Mouse (Mus musculus) thymus, postnatal 14 days (tissue): ENCODE measurements around the gene Zfp280d.

Experiments used
- DNase-seq: peaks from one replicate; pipeline ENCODE4 v3.0.0; 2021

Gene Zfp280d

GRCm38 (mm10) chr9:72274677-72275076, at the start of gene Zfp280d:
TSS of gene Zfp280d (plus strand) at chr9:72274860.
- peak; percentile 96 for DNase-seq

GRCm38 (mm10) chr9:72226536-72226935, 48.1 kb upstream of the Zfp280d start:
- DNase-seq: no peak

DNA sequence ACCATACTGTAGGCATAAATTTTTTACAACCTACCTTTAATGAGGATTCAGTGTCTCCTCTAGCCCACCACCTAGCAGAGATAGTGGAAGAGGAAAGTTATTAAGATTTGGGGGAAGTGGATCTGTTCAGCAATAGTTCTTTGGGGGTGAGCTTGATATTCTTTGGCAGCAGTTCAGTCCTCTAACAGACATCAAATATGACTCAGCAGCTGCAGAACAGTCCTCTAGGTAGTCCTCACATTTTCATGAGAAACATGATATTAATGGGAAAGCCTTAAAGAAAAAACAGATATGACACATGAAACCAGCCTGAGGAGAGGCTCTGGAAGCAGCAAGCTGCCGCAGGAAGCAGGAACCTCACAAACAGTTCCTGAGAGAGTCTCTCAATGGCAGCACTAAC, 22.0 kb upstream of the Zfp280d start:
- DNase-seq: no peak

- no peak for DNase-seq
Observed at GRCm38 (mm10) chr9:72255227-72255626, 19.4 kb upstream of the Zfp280d start.

- no peak for DNase-seq
Observed at GRCm38 (mm10) chr9:72256646-72257045, 18.0 kb upstream of the Zfp280d start.

DNA sequence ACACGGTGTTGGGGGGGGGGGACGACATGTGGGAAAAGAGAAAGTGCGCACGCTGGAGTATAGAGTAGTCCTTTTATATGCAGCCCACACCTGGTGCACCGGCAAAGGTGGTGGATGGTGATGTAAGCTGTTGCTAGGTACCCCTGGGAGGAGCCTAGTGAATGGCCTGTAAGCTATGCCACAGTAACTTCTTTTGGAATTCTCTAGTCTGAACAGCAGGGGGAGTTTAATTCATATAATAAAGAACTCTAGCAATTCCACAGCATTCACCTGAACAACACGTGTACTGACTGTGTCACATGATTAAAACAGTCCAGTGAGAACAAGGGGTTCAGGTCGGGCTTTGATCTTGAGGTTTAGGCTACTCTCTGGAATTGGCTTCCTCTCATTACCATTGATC, 14.3 kb upstream of the Zfp280d start:
- peak; percentile 75 for DNase-seq

- DNase-seq: no peak
Observed at GRCm38 (mm10) chr9:72264859-72265258, 9.8 kb upstream of the Zfp280d start.

GRCm38 (mm10) chr9:72270146-72270545, 4.5 kb upstream of the Zfp280d start:
- DNase-seq: no peak

- DNase-seq: no peak
Observed at GRCm38 (mm10) chr9:72273646-72274410, 832 bp upstream of the Zfp280d start.

DNA sequence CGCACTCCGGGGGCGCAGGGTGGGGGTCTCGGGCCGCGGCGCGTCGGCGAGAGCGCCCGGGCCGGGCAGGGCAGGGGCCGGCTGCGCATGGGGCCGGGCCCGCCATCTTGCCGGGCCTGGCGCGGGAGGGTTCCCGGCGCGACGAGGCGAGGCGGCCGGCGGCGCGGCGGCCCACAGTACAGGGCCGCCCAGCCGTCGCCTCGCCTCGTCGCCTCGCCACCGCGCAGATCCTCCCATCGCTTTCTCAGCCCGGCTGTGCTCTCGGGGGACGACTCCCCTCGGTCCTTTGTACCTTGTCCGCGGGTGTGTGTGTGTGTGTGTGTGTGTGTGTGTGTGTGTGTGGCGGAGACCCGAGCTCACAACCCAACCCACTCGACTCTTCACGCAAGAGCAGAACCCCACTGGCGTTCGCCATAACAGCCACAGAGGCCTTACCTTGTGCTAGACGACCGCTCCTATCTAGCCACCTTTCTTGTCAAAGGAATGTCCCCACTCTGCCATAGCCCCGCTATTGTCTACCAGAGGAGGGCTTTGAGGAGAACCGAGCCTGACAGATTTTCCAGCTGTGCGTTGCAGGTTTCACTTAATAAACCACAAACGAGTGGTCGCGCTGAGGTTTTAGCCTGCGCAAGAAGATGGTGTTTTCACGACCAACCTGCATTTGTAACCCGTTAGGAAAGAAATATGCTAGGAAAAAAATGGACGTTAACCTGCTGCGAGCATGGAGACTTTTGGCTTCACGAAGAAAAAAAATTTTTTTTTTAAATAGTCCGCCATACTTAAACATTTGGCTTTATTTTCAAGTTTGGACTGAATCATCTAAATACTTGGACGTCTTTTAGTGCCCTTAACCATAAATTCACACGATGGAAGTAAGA, 680 bp downstream of the Zfp280d start:
- peak; percentile 70 for DNase-seq

- peak; percentile 25 for DNase-seq
Observed at GRCm38 (mm10) chr9:72275979-72276500, 1.4 kb downstream of the Zfp280d start.

GRCm38 (mm10) chr9:72276941-72277340, 2.3 kb downstream of the Zfp280d start:
- DNase-seq: no peak

- no peak for DNase-seq
Observed at GRCm38 (mm10) chr9:72279943-72280342, 5.3 kb downstream of the Zfp280d start.

DNA sequence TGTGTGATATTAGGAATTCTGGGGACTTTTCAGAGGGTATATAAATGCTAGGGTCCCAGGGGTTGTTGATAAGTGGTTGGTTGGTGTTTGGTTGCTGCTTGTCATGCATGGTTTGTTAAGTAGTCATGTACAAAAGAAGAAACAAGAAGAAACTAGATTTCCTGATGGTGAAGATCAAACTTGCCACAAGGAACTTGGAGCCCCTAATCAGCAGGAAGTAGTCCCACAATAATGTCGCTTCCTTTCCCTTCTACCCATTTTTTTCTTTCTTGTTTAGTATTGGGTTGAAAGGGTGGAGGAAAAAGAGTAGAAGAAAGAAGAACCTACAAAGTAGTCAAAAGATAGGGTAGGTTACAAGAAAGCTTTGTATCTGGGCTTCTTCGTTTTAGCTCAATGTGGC, 13.0 kb downstream of the Zfp280d start:
- DNase-seq: no peak

DNA sequence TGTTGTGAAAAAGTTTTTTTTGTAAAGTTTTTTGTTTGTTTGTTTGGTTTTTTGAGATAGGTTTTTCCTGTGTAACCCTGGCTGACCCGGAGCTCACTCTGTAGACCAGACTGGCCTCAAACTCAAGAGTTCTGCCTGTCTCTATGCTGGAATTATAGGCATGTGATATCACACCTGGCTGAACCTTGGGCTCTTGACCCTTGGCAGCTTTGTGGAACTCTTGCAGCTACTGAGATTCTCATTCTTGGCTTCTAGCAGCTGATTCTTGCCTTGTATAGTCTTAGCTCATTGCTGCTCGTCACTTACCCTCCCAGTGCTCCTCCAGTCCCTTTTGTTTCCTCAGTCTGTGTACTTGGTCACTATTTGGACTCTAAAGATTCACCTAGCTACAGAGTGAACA, 13.6 kb downstream of the Zfp280d start:
- no peak for DNase-seq

DNA sequence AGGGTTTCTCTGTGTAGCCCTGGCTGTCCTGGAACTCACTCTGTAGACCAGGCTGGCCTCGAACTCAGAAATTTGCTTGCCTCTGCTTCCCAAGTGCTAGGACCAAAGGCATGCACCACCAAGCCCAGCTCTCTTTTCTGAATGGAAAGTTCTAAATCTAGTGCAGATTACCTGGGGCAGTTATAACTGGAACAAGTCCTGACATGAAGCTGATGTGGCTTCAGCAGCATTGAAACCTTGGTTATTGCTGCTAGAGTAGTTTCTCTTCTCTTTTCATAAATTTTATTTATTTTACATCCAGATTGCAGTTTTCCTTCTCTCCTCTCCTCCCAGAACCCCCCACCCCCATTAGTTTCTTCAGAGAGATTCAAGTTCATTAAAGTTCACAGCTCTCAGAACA, 14.4 kb downstream of the Zfp280d start:
- no peak for DNase-seq

GRCm38 (mm10) chr9:72294076-72294475, 19.4 kb downstream of the Zfp280d start:
- DNase-seq: no peak

GRCm38 (mm10) chr9:72309765-72310164, 35.1 kb downstream of the Zfp280d start:
- no peak for DNase-seq

DNA sequence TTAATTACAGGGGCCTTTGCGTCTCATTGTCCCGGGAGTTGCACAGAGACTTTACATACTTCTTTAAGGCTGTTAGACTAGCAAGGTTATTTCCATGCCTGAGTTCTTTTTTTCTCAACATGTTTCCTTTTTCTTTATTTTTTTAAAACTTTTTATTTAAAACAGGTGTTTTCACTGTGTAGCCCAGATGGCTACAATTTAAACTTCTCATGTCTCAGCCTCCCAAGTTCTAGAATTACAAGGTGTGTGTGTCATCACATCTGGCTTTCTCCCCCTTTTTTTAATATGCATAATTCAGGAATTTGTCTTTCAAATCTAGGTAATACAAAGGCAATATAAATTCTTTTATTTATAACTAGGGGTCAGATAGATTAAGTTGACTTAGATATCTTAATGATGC, 58.6 kb downstream of the Zfp280d start:
- no peak for DNase-seq

- no peak for DNase-seq
Observed at GRCm38 (mm10) chr9:72336069-72336468, 61.4 kb downstream of the Zfp280d start.

DNA sequence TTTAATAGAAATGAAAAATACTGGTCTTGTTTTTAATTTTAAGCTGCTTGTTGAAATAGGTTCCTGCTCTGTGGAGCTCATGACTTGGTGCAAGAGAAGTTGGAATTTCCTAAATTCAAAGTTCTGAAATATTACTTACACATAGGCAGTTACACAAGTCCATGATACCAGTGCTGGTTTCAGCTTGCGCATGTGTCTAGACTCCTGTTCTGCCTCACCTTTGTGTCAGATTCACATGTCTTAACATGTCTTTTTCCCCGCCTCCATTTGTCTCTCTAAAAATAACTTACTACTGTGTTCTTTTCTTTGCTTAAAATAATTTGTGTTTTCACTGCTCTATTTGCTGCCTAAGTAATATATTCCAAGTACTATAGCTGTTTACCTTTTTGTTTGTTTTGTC, 64.5 kb downstream of the Zfp280d start:
- DNase-seq: no peak

DNA sequence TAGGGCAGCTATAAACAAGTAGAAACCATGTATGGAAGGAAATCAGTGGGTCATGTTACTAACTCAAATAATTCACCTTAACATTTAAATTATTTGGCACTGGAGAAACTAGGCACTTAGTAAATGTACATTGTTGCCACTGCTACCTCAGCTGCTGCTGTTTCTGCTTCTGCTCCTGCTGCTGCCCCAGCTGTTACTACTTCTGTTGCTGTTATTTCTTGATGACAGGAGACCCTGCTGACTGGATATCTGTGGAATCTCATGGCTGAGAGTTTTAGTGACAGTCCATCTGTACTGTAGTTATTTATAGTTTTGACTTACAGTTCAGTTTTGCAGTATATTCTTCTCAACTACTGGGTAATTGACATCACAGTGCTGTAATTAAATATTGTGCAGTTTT, 69.2 kb downstream of the Zfp280d start:
- DNase-seq: no peak

DNA sequence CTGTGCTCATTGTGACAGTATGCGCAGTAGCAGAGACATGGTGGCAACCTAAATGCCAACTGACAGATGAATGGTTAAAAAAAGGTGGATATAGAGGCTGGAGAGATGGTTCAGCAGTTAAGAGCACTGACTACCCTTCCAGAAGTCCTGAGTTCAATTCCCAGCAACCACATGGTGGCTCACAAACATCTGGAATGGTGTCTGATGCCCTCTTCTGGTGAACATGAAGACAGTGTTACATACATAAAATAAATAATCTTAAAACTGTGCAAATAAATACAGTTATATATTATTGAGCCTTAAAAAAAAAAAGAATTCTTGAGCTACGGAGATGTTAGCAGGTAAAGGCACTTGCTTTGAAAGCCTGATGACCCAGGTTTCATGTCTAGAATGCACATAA, 97.7 kb downstream of the Zfp280d start:
- no peak for DNase-seq

GRCm38 (mm10) chr9:72374074-72374473, 99.4 kb downstream of the Zfp280d start:
- DNase-seq: peak; percentile 74
